ENCODE assay signal across 7 mouse cellular contexts in genomic region chr17:35050126-35050750, GRCm38 (mm10). TPM values are rescaled to one million over a fixed set of nuclear protein-coding genes. Genes with fewer than 3 reads are reported as not detected.
DNase-seq lines count a peak whose midpoint lies in the region; ATAC-seq and TF ChIP-seq lines count a peak whose summit lies in the region.

No protein-coding gene starts in this region.

- no peaks in the 10 kb centered on the region for H3K27me3 ChIP-seq in hindbrain, embryonic 15.5 days
- H3K27me3 ChIP-seq in liver, embryonic 13.5 days: no peaks in the 10 kb centered on the region

- TF ChIP-seq CTCF in brain, embryonic 14.5 days (IDR thresholded peaks at IDR 0.05; ENCODE audit: borderline replicate concordance, extremely low read depth, insufficient read depth, insufficient read length): no peak
- TF ChIP-seq CTCF in gastrocnemius, adult 2 months (IDR thresholded peaks at IDR 0.05): no peak

- DNase-seq in NIH3T3 (ENCODE audit: low read depth): peak; percentile 88
- DNase-seq in brain, embryonic 14.5 days (ENCODE audit: low read depth): peak; percentile 70
- DNase-seq in gastrocnemius, adult 2 months: peak; percentile 82
- peak; percentile 63 for DNase-seq in liver, embryonic 13.5 days
- DNase-seq in natural killer cell, adult 2 months (ENCODE audit: low spot score in 2 of 2): peak; percentile 53 to 60
- DNase-seq in thymus, adult 18-20 months: peak; percentile 75 to 80

- H3K27ac ChIP-seq in gastrocnemius, adult 2 months: peak overlapping the region; percentile 91
- H3K27ac ChIP-seq in hindbrain, embryonic 15.5 days (replicated peaks): peak overlapping the region; percentile 83
- peak overlapping the region; percentile 97 for H3K27ac ChIP-seq in liver, embryonic 13.5 days

- 0 out of 2 replicates have a peak, but pooled peaks cover 5% of the 10 kb centered on the region for H3K36me3 ChIP-seq in hindbrain, embryonic 15.5 days
- H3K36me3 ChIP-seq in liver, embryonic 13.5 days: peaks cover 31% of the 10 kb centered on the region

- 1% methylated on average over 27 of the region's 27 CpGs for WGBS in hindbrain, embryonic 15.5 days
- WGBS in liver, embryonic 13.5 days (ENCODE audit: insufficient replicate concordance): under 1% methylated on average over 27 of the region's 27 CpGs

- no peak for TF ChIP-seq POLR2A in brain, embryonic 14.5 days (IDR thresholded peaks at IDR 0.05; ENCODE audit: borderline replicate concordance, extremely low read depth, insufficient read depth, insufficient read length, poor library complexity, severe bottlenecking)

- peak overlapping the region; percentile 38 for H3K9ac ChIP-seq in hindbrain, embryonic 15.5 days
- H3K9ac ChIP-seq in liver, embryonic 13.5 days: peak overlapping the region; percentile 92

- intact Hi-C loops in gastrocnemius, adult 2 months (cut with DNase I): no loop called here

- H3K4me3 ChIP-seq in gastrocnemius, adult 2 months: peak overlapping the region; percentile 82
- H3K4me3 ChIP-seq in hindbrain, embryonic 15.5 days: peak overlapping the region; percentile 36
- peak overlapping the region; percentile 78 for H3K4me3 ChIP-seq in liver, embryonic 13.5 days (replicated peaks)

- no peaks in the 10 kb centered on the region for H3K9me3 ChIP-seq in hindbrain, embryonic 15.5 days
- no peaks in the 10 kb centered on the region for H3K9me3 ChIP-seq in liver, embryonic 13.5 days (replicated peaks)

- no peak for ATAC-seq in hindbrain, embryonic 15.5 days (ENCODE audit: low FRiP score, low read depth)
- ATAC-seq in liver, embryonic 13.5 days (ENCODE audit: low read depth): peak; percentile 51

- peaks cover 41% of the 10 kb centered on the region for H3K4me1 ChIP-seq in hindbrain, embryonic 15.5 days (replicated peaks)
- H3K4me1 ChIP-seq in liver, embryonic 13.5 days (replicated peaks): peaks cover 75% of the 10 kb centered on the region

- H3K4me2 ChIP-seq in hindbrain, embryonic 15.5 days: peak overlapping the region; percentile 60
- H3K4me2 ChIP-seq in liver, embryonic 13.5 days: peak overlapping the region; percentile 100

RNA-seq across cellular contexts. Expression of gene Clic1, which starts 0.5 kb away (rescaled TPM):
- 69.6 and 89.8 TPM in 2 replicates for polyA plus RNA-seq in brain, embryonic 14.5 days (2012; rRNA removed)
- total RNA-seq in gastrocnemius, adult 2 months (2021): 10 to 100 TPM in 1 of 2 experiments, 1 to 10 TPM in 1; 7.2 to 11.3 TPM
- 87.4 TPM in 2 replicates for polyA plus RNA-seq in hindbrain, embryonic 15.5 days (2015; fragmentation: Nextera tagmentation; extraction: Ambion mirVana)
- 141 and 147 TPM in 2 replicates for polyA plus RNA-seq in liver, embryonic 13.5 days (2015; fragmentation: Nextera tagmentation; extraction: Ambion mirVana)

RNA-seq across cellular contexts. Expression of gene Msh5, which starts 3.7 kb away (rescaled TPM):
- 4.2 and 6.4 TPM in 2 replicates for polyA plus RNA-seq in brain, embryonic 14.5 days (2012; rRNA removed)
- not detected for total RNA-seq in gastrocnemius, adult 2 months (2021)
- 1.6 and 3.4 TPM in 2 replicates for polyA plus RNA-seq in hindbrain, embryonic 15.5 days (2015; fragmentation: Nextera tagmentation; extraction: Ambion mirVana)
- polyA plus RNA-seq in liver, embryonic 13.5 days (2015; fragmentation: Nextera tagmentation; extraction: Ambion mirVana): 3.2 and 3.4 TPM in 2 replicates

RNA-seq across cellular contexts. Expression of gene Ddah2, which starts 8.6 kb away (rescaled TPM):
- 322 and 438 TPM in 2 replicates for polyA plus RNA-seq in brain, embryonic 14.5 days (2012; rRNA removed)
- total RNA-seq in gastrocnemius, adult 2 months (2021): 1 to 10 TPM; 6.9 to 9.3 TPM
- polyA plus RNA-seq in hindbrain, embryonic 15.5 days (2015; fragmentation: Nextera tagmentation; extraction: Ambion mirVana): 349 and 367 TPM in 2 replicates
- polyA plus RNA-seq in liver, embryonic 13.5 days (2015; fragmentation: Nextera tagmentation; extraction: Ambion mirVana): 28.9 and 30.6 TPM in 2 replicates

RNA-seq across cellular contexts. Expression of gene Ly6g6c, which starts 14.9 kb away (rescaled TPM):
- 0.42 and 0.50 TPM in 2 replicates for polyA plus RNA-seq in brain, embryonic 14.5 days (2012; rRNA removed)
- not detected for total RNA-seq in gastrocnemius, adult 2 months (2021)
- 0.18 TPM in 1 of 2 replicates, not detected in the other for polyA plus RNA-seq in hindbrain, embryonic 15.5 days (2015; fragmentation: Nextera tagmentation; extraction: Ambion mirVana)
- 0.25 and 0.31 TPM in 2 replicates for polyA plus RNA-seq in liver, embryonic 13.5 days (2015; fragmentation: Nextera tagmentation; extraction: Ambion mirVana)

RNA-seq across cellular contexts. Expression of gene Mpig6b, which starts 15.7 kb away (rescaled TPM):
- polyA plus RNA-seq in brain, embryonic 14.5 days (2012; rRNA removed): 0.30 and 0.35 TPM in 2 replicates
- not detected for total RNA-seq in gastrocnemius, adult 2 months (2021)
- 0.22 and 0.25 TPM in 2 replicates for polyA plus RNA-seq in hindbrain, embryonic 15.5 days (2015; fragmentation: Nextera tagmentation; extraction: Ambion mirVana)
- polyA plus RNA-seq in liver, embryonic 13.5 days (2015; fragmentation: Nextera tagmentation; extraction: Ambion mirVana): 4.1 and 5.2 TPM in 2 replicates

Comparison
In these comparisons a context has a peak if more than half of its experiments do, and no peak if none do; other contexts are left out.
1. RNA of gene Ddah2, which starts 8.6 kb away (polyA plus RNA-seq): 349 to 367 TPM in hindbrain, embryonic 15.5 days and 322 to 438 TPM in brain, embryonic 14.5 days; 28.9 to 30.6 TPM in liver, embryonic 13.5 days; every median in the first group is over 10 times any median in the second.
2. Peak in every context shown above with its lines, with median percentiles within 50 percentile points of each other: DNase-seq, H3K27ac ChIP-seq and H3K4me3 ChIP-seq.